In genomic region chr3:116007941-116008440, GRCm38 (mm10) we compare ENCODE assay signal across 8 mouse cellular contexts. TPM values are rescaled to one million over a fixed set of nuclear protein-coding genes. Genes with fewer than 3 reads are reported as not detected.
DNase-seq lines count a peak whose midpoint lies in the region; ATAC-seq lines count a peak whose summit lies in the region.

No protein-coding gene starts in this region.

- 0 out of 2 replicates have a peak, but pooled peaks have one; percentile 21 for ATAC-seq in erythroblast, adult 5-6 weeks (replicated peaks; ENCODE audit: low FRiP score, poor library complexity, severe bottlenecking)
- ATAC-seq in kidney, embryonic 14.5 days (ENCODE audit: low FRiP score, low TSS enrichment): peak; percentile 76
- peak; percentile 54 for ATAC-seq in stomach, embryonic 14.5 days (ENCODE audit: insufficient number of reproducible peaks, insufficient read depth, low FRiP score, low read depth)

- peaks cover 14% of the 10 kb centered on the region; the same call in 1 of the 2 replicates for H3K4me1 ChIP-seq in heart, embryonic 10.5 days
- peaks cover 7% of the 10 kb centered on the region; the same call in 1 of the 2 replicates for H3K4me1 ChIP-seq in kidney, embryonic 14.5 days (ENCODE audit: control insufficient read depth, insufficient read depth, low read length)
- H3K4me1 ChIP-seq in stomach, embryonic 14.5 days (ENCODE audit: control insufficient read depth, insufficient read depth, low read length): peaks cover 4% of the 10 kb centered on the region; the same call in 1 of the 2 replicates

- H3K36me3 ChIP-seq in heart, embryonic 10.5 days: peaks cover 14% of the 10 kb centered on the region
- peaks cover 7% of the 10 kb centered on the region; the same call in 1 of the 2 replicates for H3K36me3 ChIP-seq in kidney, embryonic 14.5 days (ENCODE audit: control insufficient read depth, insufficient read depth, low read length)
- H3K36me3 ChIP-seq in stomach, embryonic 14.5 days (ENCODE audit: control insufficient read depth, insufficient read depth, low read length): peaks cover 8% of the 10 kb centered on the region; the same call in 1 of the 2 replicates

- 0% methylated on average over 12 of the region's 12 CpGs for WGBS in heart, embryonic 10.5 days
- WGBS in kidney, embryonic 14.5 days: under 1% methylated on average over 12 of the region's 12 CpGs
- under 1% methylated on average over 12 of the region's 12 CpGs for WGBS in stomach, embryonic 14.5 days

- DNase-seq in CD4-positive helper T cell, adult 2 months (ENCODE audit: low read depth, low spot score): peak; percentile 63
- DNase-seq in brain, adult 2 months (ENCODE audit: low read depth, low spot score): peak; percentile 97
- peak; percentile 92 for DNase-seq in heart, embryonic 10.5 days (ENCODE audit: low spot score)
- peak; percentile 68 for DNase-seq in liver
- DNase-seq in monocyte, adult 2 months (ENCODE audit: low read depth in 1 of 2, low spot score in 2 of 2): peak; percentile 24 to 39

- H3K4me2 ChIP-seq in kidney, embryonic 14.5 days (replicated peaks; ENCODE audit: low read depth, low read length): peak overlapping the region; percentile 74
- H3K4me2 ChIP-seq in stomach, embryonic 14.5 days (replicated peaks; ENCODE audit: low read depth, low read length): peak overlapping the region; percentile 93

- H3K4me3 ChIP-seq in heart, embryonic 10.5 days: peak overlapping the region; percentile 95
- peak overlapping the region; percentile 71 for H3K4me3 ChIP-seq in kidney, embryonic 14.5 days (ENCODE audit: low read length)
- H3K4me3 ChIP-seq in stomach, embryonic 14.5 days (ENCODE audit: low read depth, low read length): peak overlapping the region; percentile 86

- peak overlapping the region; percentile 86 for H3K9ac ChIP-seq in kidney, embryonic 14.5 days (ENCODE audit: low read depth, low read length)
- peak overlapping the region; percentile 34; the same call in 1 of the 2 replicates for H3K9ac ChIP-seq in stomach, embryonic 14.5 days (replicated peaks; ENCODE audit: low read depth, low read length)

- H3K9me3 ChIP-seq in heart, embryonic 10.5 days: no peaks in the 10 kb centered on the region
- no peaks in the 10 kb centered on the region for H3K9me3 ChIP-seq in kidney, embryonic 14.5 days (ENCODE audit: control insufficient read depth, low read length)
- no peaks in the 10 kb centered on the region for H3K9me3 ChIP-seq in stomach, embryonic 14.5 days (ENCODE audit: control insufficient read depth, low read depth, low read length)

- no peaks in the 10 kb centered on the region for H3K27me3 ChIP-seq in heart, embryonic 10.5 days (ENCODE audit: insufficient read depth, poor library complexity, severe bottlenecking)
- no peaks in the 10 kb centered on the region for H3K27me3 ChIP-seq in kidney, embryonic 14.5 days (ENCODE audit: control insufficient read depth, insufficient read depth, low read length)
- no peaks in the 10 kb centered on the region for H3K27me3 ChIP-seq in stomach, embryonic 14.5 days (ENCODE audit: control insufficient read depth, insufficient read depth, low read length)

- H3K27ac ChIP-seq in heart, embryonic 10.5 days: peak overlapping the region; percentile 92
- H3K27ac ChIP-seq in kidney, embryonic 14.5 days (ENCODE audit: low read depth, low read length): peak overlapping the region; percentile 61
- H3K27ac ChIP-seq in stomach, embryonic 14.5 days (ENCODE audit: low read length): peak overlapping the region; percentile 92

RNA-seq across cellular contexts. Expression of gene Extl2, which starts 0.7 kb away (rescaled TPM):
- 2.3 and 4.6 TPM in 2 replicates for total RNA-seq in erythroblast, adult 5-6 weeks (2015; ENCODE audit: low replicate concordance)
- 0.98 and 1.4 TPM in 2 replicates for total RNA-seq in erythroblast, adult 5-6 weeks (2017; ENCODE audit: low replicate concordance)
- 19.6 and 21.8 TPM in 2 replicates for polyA plus RNA-seq in heart, embryonic 10.5 days (2016; fragmentation: Nextera tagmentation; extraction: Ambion mirVana)
- 13.1 and 21.8 TPM in 2 replicates for polyA plus RNA-seq in kidney, embryonic 14.5 days (2014; fragmentation: Nextera tagmentation; extraction: Ambion mirVana)
- 26.9 and 28.9 TPM in 2 replicates for polyA plus RNA-seq in stomach, embryonic 14.5 days (2014; fragmentation: Nextera tagmentation; extraction: Ambion mirVana)

RNA-seq across cellular contexts. Expression of gene Slc30a7, which starts 0.8 kb away (rescaled TPM):
- 1.7 and 11.9 TPM in 2 replicates for total RNA-seq in erythroblast, adult 5-6 weeks (2015; ENCODE audit: low replicate concordance)
- total RNA-seq in erythroblast, adult 5-6 weeks (2017; ENCODE audit: low replicate concordance): 3.6 and 20.4 TPM in 2 replicates
- 20.0 and 27.6 TPM in 2 replicates for polyA plus RNA-seq in heart, embryonic 10.5 days (2016; fragmentation: Nextera tagmentation; extraction: Ambion mirVana)
- 22.6 and 34.2 TPM in 2 replicates for polyA plus RNA-seq in kidney, embryonic 14.5 days (2014; fragmentation: Nextera tagmentation; extraction: Ambion mirVana)
- polyA plus RNA-seq in stomach, embryonic 14.5 days (2014; fragmentation: Nextera tagmentation; extraction: Ambion mirVana): 36.2 and 37.0 TPM in 2 replicates

Comparison
In these comparisons a context has a peak if more than half of its experiments do, and no peak if none do; other contexts are left out.
1. Peak in every context shown above with its lines: DNase-seq, ATAC-seq, H3K4me3 ChIP-seq and H3K27ac ChIP-seq.
2. DNase-seq: peak in every context shown above with its lines; median percentile 97 in brain, adult 2 months; 92 in heart, embryonic 10.5 days; 68 in liver; 63 in CD4-positive helper T cell, adult 2 months; 32 in monocyte, adult 2 months.
3. ATAC-seq: peak in every context shown above with its lines; median percentile 76 in kidney, embryonic 14.5 days; 54 in stomach, embryonic 14.5 days; 21 in erythroblast, adult 5-6 weeks.